Mouse (Mus musculus): ENCODE data around the gene Ppp2r5e. TPM values are rescaled to one million over a fixed set of nuclear protein-coding genes. Genes with fewer than 3 reads are reported as not detected.
A peak's percentile ranks its signal among the peaks of the same experiment; 100 is the strongest.

The Ppp2r5e gene
- total RNA-seq, 2 experiments from 2014 or later: 32.2 to 34.3 TPM

DNA sequence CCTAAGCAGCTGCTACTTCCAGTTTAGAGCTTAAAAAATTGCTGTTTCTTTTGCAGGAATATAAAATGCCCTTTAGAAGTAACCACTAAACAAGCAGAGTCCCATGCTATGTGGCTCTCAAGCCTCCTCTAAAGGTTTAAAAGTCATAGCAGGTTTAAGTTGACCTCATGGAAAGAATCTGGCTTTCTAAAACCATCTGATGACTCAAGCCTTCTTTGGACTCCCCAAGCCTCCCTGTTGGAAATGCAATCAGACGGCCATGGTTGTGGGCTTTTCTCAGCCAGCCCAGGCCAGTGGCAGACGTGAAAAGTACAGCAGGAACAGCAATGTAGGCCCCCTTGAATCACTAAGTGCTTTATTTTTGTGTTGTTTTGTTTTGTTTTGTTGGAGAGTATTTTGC is 51.4 kb downstream of the Ppp2r5e start:
- TF ChIP-seq CTCF (IDR thresholded peaks at IDR 0.05): no peak
- no peak for DNase-seq
- H3K27ac ChIP-seq: peak overlapping the region; percentile 80
- intact Hi-C loops (cut with DNase I): no loop called here
- H3K4me3 ChIP-seq: no peak overlapping the region

DNA sequence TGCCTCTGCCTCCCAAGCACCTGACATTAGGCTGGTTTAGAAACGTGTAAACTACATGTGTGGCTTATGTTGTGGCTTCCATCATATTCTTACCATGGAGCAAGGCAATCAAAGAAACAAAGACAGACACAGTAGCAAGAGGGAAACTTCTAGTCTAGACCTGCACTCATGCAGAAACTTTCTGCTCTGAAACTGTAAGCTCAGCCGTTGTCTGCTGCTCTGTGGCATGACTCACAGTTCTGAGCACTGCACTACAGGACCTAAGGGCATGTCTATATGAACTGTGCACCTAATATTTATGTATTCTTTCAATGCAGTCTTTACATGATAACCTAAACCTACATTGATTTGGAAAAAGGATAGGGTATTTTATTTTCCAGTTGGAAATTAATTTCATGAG is 51.8 kb downstream of the Ppp2r5e start:
- Histone ChIP-seq H3K27ac (peak overlapping the region; percentile 80), H3K4me3 (no peak overlapping the region)
- intact Hi-C loops (cut with DNase I): no loop called here
- no peak for TF ChIP-seq CTCF (IDR thresholded peaks at IDR 0.05)
- no peak for DNase-seq

DNA sequence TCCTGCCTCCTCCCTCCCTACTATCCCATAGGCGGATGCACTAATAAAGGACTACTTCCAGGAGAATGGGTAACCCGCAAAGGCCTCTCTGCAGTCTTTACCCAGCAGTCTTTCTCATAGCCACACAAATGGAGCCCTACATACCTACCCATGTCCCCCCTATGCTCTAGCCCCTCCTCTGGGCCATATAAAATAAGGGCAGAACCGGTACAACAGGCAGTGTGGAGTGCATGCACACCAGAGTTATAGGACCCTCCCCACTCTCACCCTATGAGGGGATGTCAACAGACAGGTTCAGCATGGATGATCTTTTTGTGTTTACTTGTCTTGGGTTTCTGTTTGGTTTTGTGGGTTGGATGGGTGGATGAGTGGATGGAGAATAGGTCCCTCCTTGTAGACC is 52.7 kb downstream of the Ppp2r5e start:
- 0 out of 2 replicates have a peak overlapping the region, but pooled peaks have one; percentile 1 for H3K27ac ChIP-seq

DNA sequence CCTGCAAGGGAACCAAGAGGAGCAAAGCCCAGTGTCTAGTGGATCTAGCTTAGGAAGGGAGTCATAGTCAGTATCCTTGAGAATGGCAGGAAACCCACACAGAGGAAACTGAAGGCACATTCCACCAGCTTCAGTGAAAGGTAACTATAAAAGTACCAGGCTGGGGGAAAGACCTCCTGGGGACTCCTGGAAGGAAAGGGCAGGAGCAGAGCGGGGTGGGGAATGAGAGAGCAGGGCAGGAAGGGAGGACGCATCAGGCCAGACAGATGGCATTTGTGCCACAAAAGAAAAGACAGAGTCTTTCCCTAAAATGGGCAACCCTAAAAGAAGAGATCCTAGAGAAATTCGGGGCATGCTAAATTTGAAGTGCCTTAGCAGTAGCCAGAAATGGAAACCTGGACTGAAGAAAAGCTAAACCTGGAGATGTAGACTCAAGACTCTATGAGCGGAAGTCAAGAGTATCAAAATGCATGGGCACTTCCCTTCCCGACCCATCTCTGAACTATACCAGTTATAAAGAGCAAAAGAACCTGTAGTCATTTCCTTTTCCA is 55.3 kb downstream of the Ppp2r5e start:
- no peak for TF ChIP-seq CTCF (IDR thresholded peaks at IDR 0.05)
- DNase-seq: no peak
- no peak overlapping the region for H3K4me3 ChIP-seq
- intact Hi-C loops (cut with DNase I): no loop called here
- H3K27ac ChIP-seq: peak overlapping the region; percentile 1; the same call in 1 of the 2 replicates

More for the DNA sequence above, 52.7 kb downstream of the Ppp2r5e start:
- intact Hi-C loops (cut with DNase I): no loop called here
- DNase-seq: no peak
- no peak for TF ChIP-seq CTCF (IDR thresholded peaks at IDR 0.05)
- H3K4me3 ChIP-seq: no peak overlapping the region

DNA sequence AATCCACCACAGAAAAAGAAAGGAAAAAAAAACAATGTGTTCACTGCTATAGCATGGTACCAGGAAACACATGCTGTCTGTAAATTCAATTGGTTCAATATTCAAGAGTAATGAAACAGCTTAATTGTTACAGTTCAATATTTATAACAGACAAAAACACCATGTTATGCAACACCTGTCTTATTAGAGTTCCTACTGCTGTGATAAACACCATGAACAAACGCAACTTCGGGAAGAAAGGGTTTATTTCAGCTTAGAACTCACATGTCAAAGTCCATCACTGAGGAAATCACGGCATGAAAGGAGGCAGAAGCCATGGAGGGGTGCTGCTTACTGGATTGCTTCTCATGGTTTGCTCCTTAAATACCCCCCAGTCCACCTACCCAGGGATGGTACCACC is 56.8 kb downstream of the Ppp2r5e start:
- intact Hi-C loops (cut with DNase I): no loop called here
- no peak for DNase-seq

DNA sequence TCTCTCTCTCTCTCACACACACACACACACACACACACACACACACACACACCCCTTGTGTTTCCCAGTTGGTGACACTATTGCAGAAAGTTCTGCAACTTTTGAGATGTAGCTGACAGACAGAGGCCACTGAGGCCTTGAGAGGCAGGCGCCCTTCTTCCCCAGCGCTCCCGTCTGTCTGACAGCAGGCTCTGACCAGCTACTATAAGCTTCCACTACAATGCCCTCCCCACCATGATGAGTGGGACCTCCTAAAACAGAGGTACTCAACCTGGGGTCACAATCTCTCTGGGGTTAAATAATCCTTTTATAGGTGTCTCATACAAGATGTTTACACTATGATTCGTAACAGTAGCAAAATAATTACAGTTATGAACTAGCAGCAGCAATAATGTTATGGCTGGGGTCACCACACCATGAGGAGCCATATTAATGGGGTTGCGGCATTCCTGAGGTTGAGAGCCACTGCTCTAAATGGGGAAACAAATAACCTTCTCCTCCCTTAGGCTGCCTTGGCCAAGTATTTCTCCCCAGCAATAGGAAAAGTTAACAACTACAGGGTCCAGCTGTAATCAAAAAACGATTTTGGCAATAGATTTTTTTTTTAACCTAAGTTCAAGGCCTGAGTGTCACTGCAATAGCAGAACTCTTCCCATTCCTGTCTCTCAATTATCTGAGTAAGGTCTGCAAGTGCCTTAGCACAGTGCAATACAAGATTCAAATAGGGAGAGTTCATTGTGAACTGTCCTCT is 58.2 kb downstream of the Ppp2r5e start:
- DNase-seq: no peak
- TF ChIP-seq CTCF (IDR thresholded peaks at IDR 0.05): no peak
- H3K4me3 ChIP-seq: no peak overlapping the region
- intact Hi-C loops (cut with DNase I): no loop called here
- H3K27ac ChIP-seq: no peak overlapping the region

More for the DNA sequence above, 56.8 kb downstream of the Ppp2r5e start:
- Histone ChIP-seq H3K27ac (no peak overlapping the region), H3K4me3 (no peak overlapping the region)
- no peak for TF ChIP-seq CTCF (IDR thresholded peaks at IDR 0.05)

DNA sequence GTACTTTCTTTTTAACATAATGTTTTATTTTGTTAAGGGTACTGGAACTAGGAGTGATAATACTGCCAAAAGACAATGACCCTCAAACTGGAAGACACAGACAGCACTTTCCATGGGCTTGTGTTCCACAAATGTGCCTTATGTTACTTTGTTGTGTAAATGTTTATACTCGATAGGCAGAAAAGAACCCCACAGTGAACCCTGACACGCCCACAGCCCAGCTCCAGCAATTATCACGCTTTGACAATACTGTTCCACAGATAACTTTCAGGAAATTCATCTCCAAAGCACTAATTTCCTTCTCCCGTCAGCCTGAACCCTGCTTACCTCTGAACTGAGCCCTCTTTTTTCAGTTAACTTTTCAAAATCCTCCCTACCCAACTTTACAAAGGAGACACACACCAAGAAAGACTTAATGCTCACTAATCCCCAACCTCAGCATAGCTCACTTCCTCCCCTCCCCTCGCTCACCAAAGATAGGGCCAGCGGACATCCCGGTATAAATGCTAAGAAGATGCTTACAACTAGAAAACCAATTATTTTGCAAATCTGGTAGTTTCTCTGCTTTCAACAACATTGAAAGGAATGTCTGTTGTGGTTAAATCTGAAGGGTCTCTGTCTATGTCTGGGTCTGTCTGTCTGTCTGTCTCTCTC is 58.9 kb downstream of the Ppp2r5e start:
- no peak for DNase-seq
- Histone ChIP-seq H3K27ac (no peak overlapping the region), H3K4me3 (no peak overlapping the region)
- TF ChIP-seq CTCF (IDR thresholded peaks at IDR 0.05): no peak
- intact Hi-C loops (cut with DNase I): no loop called here

DNA sequence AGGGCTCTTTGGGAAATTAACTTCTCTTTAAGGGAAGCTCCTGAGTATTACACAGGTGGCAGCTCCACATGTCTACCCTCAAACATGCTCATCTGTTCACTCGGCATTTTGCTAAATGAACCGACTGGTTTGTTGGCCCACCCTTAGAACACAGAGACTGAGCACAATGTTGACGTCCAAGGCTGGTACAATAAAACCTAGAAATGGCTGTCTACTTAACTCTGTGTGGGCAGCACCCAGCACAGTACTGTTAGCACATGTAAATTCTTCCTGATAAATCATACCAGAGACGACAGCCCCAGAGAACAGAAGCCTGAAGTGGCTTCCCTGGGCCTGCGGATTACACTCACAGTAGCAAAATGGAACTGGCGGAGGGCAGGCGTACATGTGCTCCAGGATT is 59.5 kb downstream of the Ppp2r5e start:
- TF ChIP-seq CTCF (IDR thresholded peaks at IDR 0.05): no peak
- H3K4me3 ChIP-seq: no peak overlapping the region
- no peak for DNase-seq
- H3K27ac ChIP-seq: no peak overlapping the region
- intact Hi-C loops (cut with DNase I): no loop called here

DNA sequence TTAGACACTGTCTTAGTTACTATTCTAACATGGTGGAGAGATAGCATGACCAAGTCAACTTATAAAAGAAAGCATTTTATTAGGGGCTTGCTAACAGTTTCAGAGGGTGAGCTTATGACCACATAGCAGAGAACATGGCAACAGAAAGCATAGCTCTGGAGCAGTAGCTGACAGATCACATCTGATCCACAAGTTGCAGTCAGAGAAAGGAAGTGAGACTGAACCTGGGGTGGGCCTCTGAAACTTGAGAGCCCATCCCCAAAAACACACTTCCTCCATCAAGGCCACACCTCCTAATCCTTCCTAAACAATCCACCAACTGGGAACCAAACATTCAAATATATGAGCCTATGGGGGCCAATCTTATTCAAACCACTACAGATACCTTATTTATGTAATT is 62.9 kb downstream of the Ppp2r5e start:
- no peak overlapping the region for H3K27ac ChIP-seq
- no peak overlapping the region for H3K4me3 ChIP-seq
- intact Hi-C loops (cut with DNase I): no loop called here
- TF ChIP-seq CTCF (IDR thresholded peaks at IDR 0.05): no peak
- no peak for DNase-seq

DNA sequence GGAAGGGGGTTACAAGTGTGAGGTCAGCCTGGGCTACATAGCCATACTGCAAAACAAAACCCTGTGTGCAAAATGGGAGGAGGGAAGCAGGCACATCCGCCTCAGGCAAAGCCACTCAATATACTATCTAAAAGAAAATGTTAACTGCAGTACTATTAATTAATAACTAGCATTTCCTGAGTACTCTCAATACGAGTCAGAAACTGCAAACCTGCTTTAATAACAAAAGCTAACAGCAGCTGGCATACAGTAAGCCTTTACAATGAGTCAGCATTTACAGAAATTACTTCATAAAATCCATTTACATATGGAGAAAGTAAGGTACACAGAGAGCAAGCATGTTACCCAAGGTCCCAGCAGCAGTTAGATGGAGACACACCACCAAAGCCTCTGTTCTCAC is 64.2 kb downstream of the Ppp2r5e start:
- Histone ChIP-seq H3K4me3 (no peak overlapping the region), H3K27ac (no peak overlapping the region)
- TF ChIP-seq CTCF (IDR thresholded peaks at IDR 0.05): no peak
- intact Hi-C loops (cut with DNase I): no loop called here
- DNase-seq: no peak

DNA sequence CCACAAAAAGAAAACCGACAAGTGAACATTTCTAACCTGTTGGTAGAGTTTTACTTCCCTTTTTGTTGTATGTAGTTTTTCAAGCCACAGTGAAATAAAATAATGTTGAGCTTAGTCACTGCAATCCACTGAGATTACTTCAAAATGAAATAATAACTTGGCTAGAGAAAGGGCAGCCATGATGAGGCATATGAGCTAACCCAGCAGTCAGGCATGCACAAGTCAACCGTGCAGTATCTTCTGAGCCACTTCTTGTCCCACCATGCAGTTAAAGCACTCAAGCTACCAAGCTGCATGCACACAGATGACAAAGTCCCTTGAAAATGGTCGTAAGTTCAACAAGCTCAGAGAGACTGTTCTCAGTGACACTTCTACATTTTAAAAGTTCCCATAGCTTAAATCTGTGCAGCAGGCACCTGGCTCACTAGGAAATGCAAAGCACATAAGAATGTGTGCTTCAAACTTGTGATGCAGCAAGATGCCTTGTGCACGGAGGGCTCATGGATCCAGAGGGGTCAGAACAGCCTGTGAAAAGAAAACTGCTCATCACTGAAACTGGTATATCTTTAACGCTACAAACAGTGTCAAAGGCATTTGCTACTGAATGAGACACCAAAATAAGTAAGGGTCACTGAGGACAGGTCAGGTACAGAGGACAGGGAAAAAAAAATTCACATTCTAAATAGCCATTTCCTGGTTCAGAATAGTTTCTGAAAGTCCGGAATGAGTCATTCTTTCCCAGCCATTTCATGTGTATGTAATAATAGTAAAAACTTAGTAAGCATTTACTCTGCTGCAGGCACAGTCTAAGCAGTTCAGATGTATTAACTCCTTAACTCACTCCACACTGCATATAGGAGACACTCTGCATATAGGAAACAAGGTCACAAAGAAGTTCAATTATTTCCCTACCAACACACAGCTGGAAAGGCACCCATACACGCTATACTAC is 66.9 kb downstream of the Ppp2r5e start:
- DNase-seq: no peak
- TF ChIP-seq CTCF (IDR thresholded peaks at IDR 0.05): no peak
- intact Hi-C loops (cut with DNase I): no loop called here
- Histone ChIP-seq H3K4me3 (peak overlapping the region; percentile 23), H3K27ac (peak overlapping the region; percentile 77)

DNA sequence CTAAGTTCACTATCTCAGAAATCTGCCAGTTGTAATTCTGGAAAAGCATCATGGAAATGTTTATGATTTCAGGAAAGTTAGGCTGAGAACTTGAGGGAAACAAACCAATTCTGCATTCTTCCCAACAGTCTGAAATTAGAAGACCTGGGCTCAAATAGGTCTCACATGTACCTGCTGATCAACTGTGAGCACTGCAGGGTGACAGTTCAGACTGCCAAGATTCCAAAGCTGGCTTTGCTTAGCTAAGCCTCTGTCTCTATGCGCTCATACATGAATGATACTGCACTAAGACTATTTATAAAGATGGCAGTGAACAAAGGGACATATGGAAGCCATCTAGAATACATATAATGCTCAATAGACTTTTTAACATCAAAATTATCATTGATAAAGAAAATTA is 67.7 kb downstream of the Ppp2r5e start:
- no peak overlapping the region for H3K4me3 ChIP-seq
- H3K27ac ChIP-seq: peak overlapping the region; percentile 77
- TF ChIP-seq CTCF (IDR thresholded peaks at IDR 0.05): no peak
- intact Hi-C loops (cut with DNase I): no loop called here
- DNase-seq: no peak
